Mouse (Mus musculus) MN1 (cell line): ENCODE data around the gene Blm.

ENCODE experiments used
- DNase-seq: peaks from one replicate; pipeline ENCODE4 v3.0.0-alpha.2; 2016; ENCODE audit warnings: low spot score

The Blm gene

GRCm38 (mm10) chr7:80461891-80462290 is 73.0 kb downstream of the Blm start:
- DNase-seq: no peak

- DNase-seq: no peak
Observed at GRCm38 (mm10) chr7:80460892-80461291, 74.0 kb downstream of the Blm start.

- DNase-seq: no peak
Observed at GRCm38 (mm10) chr7:80460199-80460598, 74.7 kb downstream of the Blm start.

- DNase-seq: peak; percentile 42
Observed at GRCm38 (mm10) chr7:80457831-80458343, 77.0 kb downstream of the Blm start.

GRCm38 (mm10) chr7:80457241-80457640 is 77.7 kb downstream of the Blm start:
- peak; percentile 87 for DNase-seq

- no peak for DNase-seq
Observed at GRCm38 (mm10) chr7:80456327-80456726, 78.6 kb downstream of the Blm start.

- peak; percentile 23 for DNase-seq
Observed at GRCm38 (mm10) chr7:80455505-80456160, 79.3 kb downstream of the Blm start.

- no peak for DNase-seq
Observed at GRCm38 (mm10) chr7:80454786-80455185, 80.1 kb downstream of the Blm start.

- no peak for DNase-seq
Observed at GRCm38 (mm10) chr7:80453997-80454396, 80.9 kb downstream of the Blm start.

GRCm38 (mm10) chr7:80453121-80453520 is 81.8 kb downstream of the Blm start:
- no peak for DNase-seq

- DNase-seq: no peak
Observed at GRCm38 (mm10) chr7:80452241-80452640, 82.7 kb downstream of the Blm start.

- no peak for DNase-seq
Observed at GRCm38 (mm10) chr7:80451550-80452232, 83.2 kb downstream of the Blm start.

GRCm38 (mm10) chr7:80450354-80450753 is 84.6 kb downstream of the Blm start:
- no peak for DNase-seq

GRCm38 (mm10) chr7:80449620-80450091 is 85.3 kb downstream of the Blm start:
- no peak for DNase-seq

- no peak for DNase-seq
Observed at GRCm38 (mm10) chr7:80447336-80447735, 87.6 kb downstream of the Blm start.

GRCm38 (mm10) chr7:80446221-80446878 is 88.6 kb downstream of the Blm start:
- DNase-seq: no peak

GRCm38 (mm10) chr7:80445492-80445891 is 89.4 kb downstream of the Blm start:
- peak; percentile 71 for DNase-seq

- peak; percentile 49 for DNase-seq
Observed at GRCm38 (mm10) chr7:80444401-80445249, 90.3 kb downstream of the Blm start.

GRCm38 (mm10) chr7:80443124-80443523 is 91.8 kb downstream of the Blm start:
- DNase-seq: no peak

- DNase-seq: peak; percentile 23
Observed at GRCm38 (mm10) chr7:80441986-80442904, 92.7 kb downstream of the Blm start.

GRCm38 (mm10) chr7:80440685-80441084 is 94.2 kb downstream of the Blm start:
- DNase-seq: no peak
